In genomic region chr4:97924414-97924813, GRCm38 (mm10) we compare ENCODE assay signal across 8 mouse cellular contexts.
DNase-seq lines count a peak whose midpoint lies in the region; ATAC-seq and TF ChIP-seq lines count a peak whose summit lies in the region.

No protein-coding gene starts in this region.

- no peak overlapping the region for H3K4me2 ChIP-seq in midbrain, embryonic 15.5 days

- H3K9ac ChIP-seq in midbrain, embryonic 15.5 days: no peak overlapping the region

- no peaks in the 10 kb centered on the region for H3K9me3 ChIP-seq in midbrain, embryonic 15.5 days

- peaks cover 20% of the 10 kb centered on the region for H3K4me1 ChIP-seq in midbrain, embryonic 15.5 days

- no peaks in the 10 kb centered on the region for H3K27me3 ChIP-seq in midbrain, embryonic 15.5 days (replicated peaks)

- DNase-seq in heart, adult 11 months: peak; percentile 89
- no peak for DNase-seq in heart, adult 8-10 months (ENCODE audit: low spot score)
- no peak for DNase-seq in layer of hippocampus, adult 2 months (ENCODE audit: low spot score in 2 of 2)
- no peak for DNase-seq in layer of hippocampus, adult 8-10 months (ENCODE audit: low spot score in 2 of 2)
- peak; percentile 38 to 46 for DNase-seq in cerebellum, postnatal 36 days
- DNase-seq in left cerebral cortex, postnatal 14 days (ENCODE audit: low spot score in 2 of 2): no peak
- no peak for DNase-seq in layer of hippocampus, adult 11-12 months (ENCODE audit: low spot score)

- H3K4me3 ChIP-seq in layer of hippocampus, adult 2 months: no peak overlapping the region
- H3K4me3 ChIP-seq in midbrain, embryonic 15.5 days: no peak overlapping the region

- no peak for TF ChIP-seq CTCF in layer of hippocampus, adult 2 months (conservative IDR thresholded peaks at IDR 0.05)

- 0 out of 2 replicates have a peak, but pooled peaks have one; percentile 49 for ATAC-seq in midbrain, embryonic 15.5 days (replicated peaks)

- peak overlapping the region; percentile 66 for H3K27ac ChIP-seq in layer of hippocampus, adult 2 months
- peak overlapping the region; percentile 2; the same call in 1 of the 2 replicates for H3K27ac ChIP-seq in midbrain, embryonic 15.5 days

- intact Hi-C loops in left cerebral cortex, postnatal 14 days (cut with DNase I): no loop called here

- 51% methylated on average over 5 of the region's 5 CpGs for WGBS in midbrain, embryonic 15.5 days

- no peaks in the 10 kb centered on the region for H3K36me3 ChIP-seq in midbrain, embryonic 15.5 days (replicated peaks)

Comparison
In these comparisons a context has a peak if more than half of its experiments do, and no peak if none do; other contexts are left out.
1. DNase-seq: peak in heart, adult 11 months (single experiment) and cerebellum, postnatal 36 days (2 of 2); none in heart, adult 8-10 months (single experiment), layer of hippocampus, adult 2 months (0 of 2), layer of hippocampus, adult 8-10 months (0 of 2), left cerebral cortex, postnatal 14 days (0 of 2) and layer of hippocampus, adult 11-12 months (single experiment).